Mouse (Mus musculus): ENCODE results near the gene Cxcl17.

DNA sequence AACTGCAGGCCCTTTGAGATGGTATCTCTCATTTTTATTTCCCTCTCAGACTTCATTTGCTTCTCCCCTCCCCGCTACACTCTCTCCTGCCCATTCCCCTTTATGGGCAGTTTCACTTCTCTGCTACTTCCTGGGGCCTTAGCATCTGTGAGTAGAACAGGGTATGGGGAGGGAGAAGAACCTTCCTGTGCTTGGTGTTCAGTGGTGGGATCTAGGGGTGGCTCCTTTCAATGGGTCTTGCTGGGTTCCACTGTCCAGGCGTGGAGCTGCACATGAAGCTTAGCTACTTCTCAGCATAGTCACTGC, 22.8 kb upstream of the Cxcl17 start:
- TF ChIP-seq CTCF (IDR thresholded peaks at IDR 0.05; ENCODE audit: borderline replicate concordance, insufficient read depth, low read length) (no peak), POLR2A (IDR thresholded peaks at IDR 0.05; ENCODE audit: low read depth, low read length) (no peak)

Data from embryonic fibroblast, embryonic 13.5 days (primary cell).